Mouse (Mus musculus): ENCODE data around the gene Stk24.

The Stk24 gene

GRCm38 (mm10) chr14:121313283-121313682, 66.5 kb downstream of the Stk24 start:
- no peak for DNase-seq (ENCODE audit: low read depth)

DNA sequence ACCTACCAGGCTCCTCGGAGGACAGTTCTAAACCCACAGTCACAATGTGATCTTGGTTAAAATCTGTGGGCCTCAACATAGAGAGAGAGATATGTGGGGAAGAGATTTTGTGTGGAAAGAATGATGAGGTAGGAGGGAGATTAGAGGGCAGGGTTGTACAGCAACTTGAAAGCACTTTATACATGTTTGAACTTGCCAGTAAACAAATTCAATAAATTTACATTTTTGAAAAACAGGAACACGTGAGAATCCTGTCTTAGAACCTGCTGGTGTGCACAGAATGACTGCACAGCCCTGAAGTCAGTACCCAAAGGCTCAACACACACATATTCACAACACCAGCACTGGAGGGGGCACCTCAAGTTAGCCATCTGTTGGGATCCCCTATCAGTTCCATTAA, 68.7 kb downstream of the Stk24 start:
- no peak for DNase-seq (ENCODE audit: low read depth)

GRCm38 (mm10) chr14:121310325-121311080, 69.3 kb downstream of the Stk24 start:
- no peak for DNase-seq (ENCODE audit: low read depth)

GRCm38 (mm10) chr14:121309909-121310308, 69.9 kb downstream of the Stk24 start:
- no peak for DNase-seq (ENCODE audit: low read depth)

GRCm38 (mm10) chr14:121305316-121306064, 74.3 kb downstream of the Stk24 start:
- DNase-seq (ENCODE audit: low read depth), result no peak

GRCm38 (mm10) chr14:121304523-121304922, 75.3 kb downstream of the Stk24 start:
- no peak for DNase-seq (ENCODE audit: low read depth)

GRCm38 (mm10) chr14:121299093-121299492, 80.7 kb downstream of the Stk24 start:
- no peak for DNase-seq (ENCODE audit: low read depth)

- no peak for DNase-seq (ENCODE audit: low read depth)
Measured at GRCm38 (mm10) chr14:121298537-121298936, 81.3 kb downstream of the Stk24 start.

GRCm38 (mm10) chr14:121297103-121297502, 82.7 kb downstream of the Stk24 start:
- no peak for DNase-seq (ENCODE audit: low read depth)

DNA sequence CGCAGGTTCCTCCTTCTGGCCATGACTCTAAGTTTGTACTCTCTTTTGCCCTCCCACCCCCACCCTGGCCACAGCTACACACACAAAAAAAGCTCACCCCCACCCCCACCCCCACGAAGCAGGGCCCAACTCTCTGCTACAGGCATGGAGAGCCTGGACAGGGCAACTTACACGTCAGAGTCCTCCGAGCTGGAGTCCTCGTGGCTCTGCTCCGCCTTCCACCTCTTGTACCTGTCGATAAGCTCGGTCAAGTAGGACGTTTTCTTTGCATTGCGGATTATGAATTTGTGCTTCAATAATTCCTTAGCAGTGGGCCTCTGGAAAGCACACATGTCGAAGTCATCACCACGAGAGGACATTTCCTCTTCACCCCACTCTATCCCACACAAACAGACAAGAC, 85.3 kb downstream of the Stk24 start:
- no peak for DNase-seq (ENCODE audit: low read depth)

DNA sequence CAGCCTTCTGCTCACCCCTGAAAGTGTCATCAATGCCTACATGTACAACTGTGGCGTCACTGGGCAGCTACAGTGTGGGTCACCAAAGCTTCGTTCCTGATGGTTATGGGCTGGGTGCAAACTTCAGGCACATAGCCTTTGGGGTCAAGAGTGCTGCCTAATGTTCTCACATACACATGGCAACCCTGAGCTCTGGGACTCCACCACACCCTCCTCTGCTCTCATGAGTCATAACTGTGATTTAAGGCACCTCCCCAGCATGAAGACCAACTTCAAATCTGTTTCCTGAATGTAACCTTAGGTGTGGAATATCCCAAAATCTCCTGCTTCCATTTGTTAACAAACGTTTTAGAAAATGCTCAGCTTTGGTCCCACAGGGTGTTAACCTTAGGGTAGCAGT, 87.4 kb downstream of the Stk24 start:
- DNase-seq (ENCODE audit: low read depth), result no peak

DNA sequence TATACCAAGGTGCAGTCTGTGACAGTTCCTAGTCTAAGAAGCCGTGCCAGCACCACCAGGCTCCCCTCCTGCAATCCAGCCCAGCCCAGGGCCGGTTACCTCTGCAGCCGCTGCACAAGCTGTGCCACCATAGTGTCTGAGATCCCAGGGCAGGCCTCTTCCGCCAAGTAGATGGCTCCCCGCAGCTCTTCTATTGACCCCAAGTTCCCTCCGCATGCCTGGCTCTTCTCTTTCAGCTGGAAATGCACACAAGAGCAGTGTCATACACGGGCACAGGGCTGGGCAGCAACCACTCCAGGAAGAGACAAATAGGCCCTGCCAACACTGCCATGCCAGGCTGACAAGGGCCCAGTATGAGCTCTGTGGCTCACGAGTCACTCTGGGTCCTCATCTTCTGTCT, 87.9 kb downstream of the Stk24 start:
- no peak for DNase-seq (ENCODE audit: low read depth)

- DNase-seq (ENCODE audit: low read depth), result no peak
Measured at GRCm38 (mm10) chr14:121285379-121286120, 94.3 kb downstream of the Stk24 start.

GRCm38 (mm10) chr14:121281336-121281710, 98.5 kb downstream of the Stk24 start:
- no peak for DNase-seq (ENCODE audit: low read depth)

DNA sequence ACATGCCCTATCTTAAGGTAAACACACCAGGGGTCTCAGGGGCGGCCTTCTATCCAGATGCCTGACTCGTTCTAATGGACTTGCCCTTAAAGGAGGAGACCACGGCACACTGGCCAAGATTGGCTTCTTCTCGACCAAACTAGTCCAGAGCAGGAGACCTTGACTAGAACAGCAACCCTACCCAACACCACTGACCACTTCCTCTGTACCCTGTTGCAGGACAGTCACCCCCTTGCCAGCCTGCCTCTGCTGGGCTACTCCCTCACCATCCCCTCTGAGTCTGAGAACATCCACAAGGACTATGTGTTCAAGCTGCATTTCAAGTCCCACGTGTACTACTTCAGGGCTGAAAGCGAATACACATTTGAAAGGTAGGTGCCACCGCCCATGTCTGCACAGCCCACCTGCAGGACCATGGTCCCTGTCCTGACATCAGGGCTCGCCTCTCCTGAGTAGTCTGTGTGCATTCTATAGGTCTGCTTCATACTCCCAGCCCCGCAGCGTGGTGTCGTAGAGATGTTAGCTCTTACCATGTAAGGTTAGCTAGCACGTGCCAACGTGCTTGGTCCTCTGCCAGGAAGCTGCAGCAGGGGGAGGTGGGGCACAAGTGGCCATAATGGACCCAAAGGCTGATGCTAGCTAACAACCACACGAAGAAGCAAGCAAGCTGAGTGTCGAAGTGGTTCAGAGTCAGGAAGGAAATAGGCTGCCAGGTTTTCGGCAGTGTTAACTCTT, 99.0 kb downstream of the Stk24 start:
- DNase-seq (ENCODE audit: low read depth), result no peak

DNA sequence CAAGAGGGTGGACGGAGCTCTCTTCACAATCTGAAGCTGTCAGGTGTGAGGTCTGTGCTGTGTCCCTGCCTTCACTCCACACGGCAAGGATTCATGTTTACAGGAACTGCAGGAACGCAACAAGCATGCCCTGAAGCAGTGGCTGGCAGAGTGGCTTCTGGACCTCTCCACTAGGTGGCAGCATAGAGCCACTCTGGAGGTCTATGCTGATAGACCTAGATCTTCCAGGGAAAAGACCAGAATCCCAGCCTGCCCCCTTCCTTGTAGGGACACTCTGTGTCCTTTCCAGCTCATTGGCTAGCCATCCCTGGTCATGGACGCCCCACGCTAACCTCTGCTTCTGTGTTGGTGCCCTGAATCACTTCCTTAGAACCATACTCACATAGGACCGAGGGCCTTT, 100.7 kb downstream of the Stk24 start:
- DNase-seq (ENCODE audit: low read depth), result peak; percentile 56

DNA sequence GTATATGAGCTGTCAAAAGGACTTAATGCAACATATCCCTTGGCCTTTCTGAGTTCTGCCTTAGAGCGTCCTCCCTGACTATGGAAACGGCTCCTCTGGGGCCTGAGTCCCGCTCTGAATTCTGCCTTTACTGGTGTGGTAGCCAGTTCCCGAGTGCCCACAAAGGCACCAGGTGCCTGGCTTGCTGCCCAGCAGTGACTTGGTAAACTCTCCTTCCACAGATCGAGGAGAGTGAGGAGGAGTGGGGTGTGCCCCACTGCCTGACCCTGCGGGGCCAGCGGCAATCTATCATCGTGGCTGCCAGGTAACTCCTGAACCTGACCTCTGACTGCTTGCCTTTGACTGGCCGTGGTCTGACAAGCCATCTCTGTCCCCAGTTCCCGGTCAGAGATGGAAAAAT, 103.8 kb downstream of the Stk24 start:
- no peak for DNase-seq (ENCODE audit: low read depth)

DNA sequence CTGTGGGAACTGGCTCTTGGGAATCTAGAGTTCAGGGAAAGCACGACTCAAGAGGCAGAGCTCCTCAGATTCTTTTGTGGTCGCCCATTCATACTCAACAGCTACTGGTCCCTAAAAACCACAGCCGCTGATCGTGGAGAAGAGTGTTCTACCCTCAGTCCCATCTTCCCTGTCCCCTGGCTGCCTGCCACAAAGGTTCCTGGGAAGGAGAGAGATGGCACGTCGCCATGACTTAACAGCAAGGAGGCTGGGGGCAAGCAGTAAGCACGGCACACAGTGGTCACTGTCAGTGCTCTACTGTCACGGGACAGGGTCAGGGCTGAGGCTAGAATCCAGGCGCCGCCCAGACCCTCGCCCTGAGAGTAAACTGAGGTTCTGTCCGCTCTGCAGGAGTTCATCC, 104.8 kb downstream of the Stk24 start:
- no peak for DNase-seq (ENCODE audit: low read depth)

GRCm38 (mm10) chr14:121270490-121270889, 109.3 kb downstream of the Stk24 start:
- no peak for DNase-seq (ENCODE audit: low read depth)

DNA sequence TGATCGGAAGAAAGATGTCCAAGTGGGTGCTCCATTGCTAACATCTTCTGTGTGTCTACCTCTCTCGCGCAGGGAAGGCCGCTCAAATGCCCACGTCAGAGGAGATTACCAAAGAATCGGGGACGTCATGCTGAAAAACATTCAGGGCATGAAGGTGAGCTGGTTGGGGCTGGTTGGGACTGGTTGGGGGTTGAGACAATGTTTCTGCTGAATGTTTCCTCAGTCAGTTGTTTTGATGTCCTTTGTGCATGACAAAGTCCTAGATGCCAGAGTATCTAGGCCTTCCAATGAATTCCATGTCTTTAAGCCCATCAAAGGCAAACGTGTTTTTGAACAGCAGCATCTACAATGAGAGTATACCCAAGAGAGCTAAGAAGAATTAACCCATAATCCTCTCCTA, 112.0 kb downstream of the Stk24 start:
- no peak for DNase-seq (ENCODE audit: low read depth)

- no peak for DNase-seq (ENCODE audit: low read depth)
Measured at GRCm38 (mm10) chr14:121264453-121264852, 115.4 kb downstream of the Stk24 start.

- no peak for DNase-seq (ENCODE audit: low read depth)
Measured at GRCm38 (mm10) chr14:121263912-121264311, 115.9 kb downstream of the Stk24 start.
